Mouse (Mus musculus) limb, embryonic 14.5 days (tissue): ENCODE data around the gene Fam206a. TPM values are rescaled to one million over a fixed set of nuclear protein-coding genes. Genes with fewer than 3 reads are reported as not detected.

Experiments used
- ATAC-seq: fragments of 200-750 bp; cut with Nextera tagmentation; 2 replicates; pipeline ENCODE4 v1.8.0; 2017; ENCODE audit warnings: low read depth, moderate number of reproducible peaks, moderate TSS enrichment; ENCODE audit not compliant: low FRiP score
- DNase-seq: peaks from one replicate; pipeline ENCODE4 v3.0.0-alpha.2; 2015; ENCODE audit warnings: low spot score
- H3K27ac ChIP-seq: fragments of 300-500 bp; sonication (generic); replicated peaks from 2 replicates; pipeline ENCODE4 v1.5.1; 2014; ENCODE audit warnings: low read depth, mild to moderate bottlenecking, low read length, moderate library complexity, mixed read lengths
- H3K27me3 ChIP-seq: fragments of 300-500 bp; sonication (generic); 2 replicates; pipeline ENCODE4 v1.6.1; 2014; ENCODE audit warnings: low read length, mixed read lengths; ENCODE audit not compliant: control insufficient read depth, insufficient read depth
- H3K36me3 ChIP-seq: fragments of 300-500 bp; sonication (generic); 2 replicates; pipeline ENCODE4 v1.6.1; 2014; ENCODE audit warnings: mild to moderate bottlenecking, low read length, moderate library complexity, mixed read lengths; ENCODE audit not compliant: control insufficient read depth, insufficient read depth
- H3K4me1 ChIP-seq: fragments of 300-500 bp; sonication (generic); 2 replicates; pipeline ENCODE4 v1.6.1; 2014; ENCODE audit warnings: antibody characterized with exemption, low read length, mixed read lengths; ENCODE audit not compliant: control insufficient read depth, insufficient read depth
- H3K4me2 ChIP-seq: fragments of 300-500 bp; sonication (generic); replicated peaks from 2 replicates; pipeline ENCODE4 v1.6.1; 2014; ENCODE audit warnings: low read depth, mild to moderate bottlenecking, low read length, moderate library complexity; ENCODE audit not compliant: severe bottlenecking
- H3K4me3 ChIP-seq: fragments of 300-500 bp; sonication (generic); replicated peaks from 2 replicates; pipeline ENCODE4 v1.5.1; 2014; ENCODE audit warnings: low read length
- H3K9ac ChIP-seq: fragments of 300-500 bp; sonication (generic); 2 replicates; pipeline ENCODE4 v1.6.1; 2014; ENCODE audit warnings: mild to moderate bottlenecking, low read depth, low read length, moderate library complexity; ENCODE audit not compliant: severe bottlenecking
- H3K9me3 ChIP-seq: fragments of 300-500 bp; sonication (generic); 2 replicates; pipeline ENCODE4 v1.6.1; 2016; ENCODE audit warnings: low read length; ENCODE audit not compliant: control insufficient read depth
- POLR2A ChIP-seq: fragments of 200-500 bp; IDR thresholded peaks from 2 replicates; pipeline ENCODE4 v1.8.0; 2012; ENCODE audit warnings: inconsistent platforms, mild to moderate bottlenecking, moderate library complexity, borderline replicate concordance; ENCODE audit not compliant: insufficient read depth, insufficient read length; ENCODE audit errors: extremely low read depth
- WGBS: fragments of 180-500 bp; shearing (Covaris S2); extraction: QIAGEN DNeasy Blood & Tissue Kit; methylation state at CpG from one replicate; pipeline ENCODE4 v1.1.7; 2014; 5-methylcytosine and 5-hydroxymethylcytosine counted together
- polyA plus RNA-seq, 2 experiments: library from polyadenylated mRNA; depleted of rRNA in 1 of 2; stranded (reverse) in 1 of 2; unstranded in 1 of 2; fragments of >200 nt; fragmentation: Nextera tagmentation in 1 of 2; extraction: Ambion mirVana in 1 of 2; gene quantifications; 2 replicates each; pipeline versions ENCODE4 v1.2.1 to v1.2.3; 2012 to 2014

Gene Fam206a
- polyA plus RNA-seq, 2 experiments: 12.7 to 18.5 TPM

DNA sequence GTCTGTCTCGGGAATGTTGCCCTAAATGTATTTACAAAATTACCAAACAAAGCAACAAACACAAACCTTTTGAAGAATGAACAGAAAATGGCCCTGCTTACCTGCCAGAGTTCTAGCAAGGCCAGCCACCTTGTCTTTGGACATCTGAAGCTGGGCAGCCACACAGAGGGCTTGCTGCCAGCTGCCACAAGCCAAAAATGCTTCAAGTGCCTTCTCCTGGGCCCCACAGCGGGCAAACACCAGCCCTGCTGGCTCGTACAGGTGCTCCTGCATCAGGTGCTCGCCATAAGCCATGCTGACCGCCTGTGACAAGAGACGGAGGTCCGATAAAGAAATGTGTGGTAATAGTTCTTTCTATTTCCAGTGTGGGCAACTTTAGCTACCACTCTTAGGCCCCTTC, 33.2 kb upstream of the Fam206a start:
- Histone ChIP-seq H3K27ac (no peak overlapping the region), H3K4me3 (no peak overlapping the region), H3K27me3 (no peaks in the 10 kb centered on the region), H3K36me3 (peaks cover 96% of the 10 kb centered on the region), H3K4me2 (no peak overlapping the region), H3K4me1 (no peaks in the 10 kb centered on the region), H3K9me3 (no peaks in the 10 kb centered on the region), H3K9ac (no peak overlapping the region)
- TF ChIP-seq POLR2A: no peak
- DNase-seq: no peak
- ATAC-seq: no peak
- WGBS: 90% methylated on average over 7 of the region's 7 CpGs

- peaks cover 94% of the 10 kb centered on the region for H3K36me3 ChIP-seq
- H3K4me3 ChIP-seq: no peak overlapping the region
- no peak for ATAC-seq
- H3K27me3 ChIP-seq: no peaks in the 10 kb centered on the region
- H3K9ac ChIP-seq: no peak overlapping the region
- 83% methylated on average over 1 of the region's 1 CpGs for WGBS
- H3K4me1 ChIP-seq: no peaks in the 10 kb centered on the region
- no peak overlapping the region for H3K4me2 ChIP-seq
- H3K9me3 ChIP-seq: no peaks in the 10 kb centered on the region
- DNase-seq: no peak
- no peak overlapping the region for H3K27ac ChIP-seq
- no peak for TF ChIP-seq POLR2A
These were observed 31.1 kb upstream of the Fam206a start for GRCm38 (mm10) chr4:56771065-56771464.

DNA sequence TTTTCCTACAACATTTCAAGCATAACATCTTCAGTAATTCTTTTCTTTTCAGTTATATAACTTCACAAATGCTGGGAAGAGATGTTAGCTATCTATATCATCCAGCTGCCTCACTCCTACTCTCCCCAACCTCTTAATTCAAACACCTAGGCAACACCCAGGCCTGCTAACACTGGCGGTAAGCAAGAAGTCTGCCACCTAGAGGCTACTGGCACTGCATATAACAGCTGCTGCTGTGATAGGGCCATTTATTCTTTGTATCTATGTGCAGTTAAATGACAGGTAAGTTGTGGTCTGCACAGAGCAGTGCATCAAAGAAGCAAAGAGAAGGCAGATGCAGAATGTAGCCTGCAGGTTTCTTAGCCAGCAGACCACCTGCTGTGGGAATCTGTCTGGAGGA, 10.8 kb upstream of the Fam206a start:
- no peaks in the 10 kb centered on the region for H3K9me3 ChIP-seq
- 47% methylated on average over 1 of the region's 1 CpGs for WGBS
- H3K27me3 ChIP-seq: no peaks in the 10 kb centered on the region
- peak; percentile 9 for DNase-seq
- H3K4me3 ChIP-seq: no peak overlapping the region
- H3K36me3 ChIP-seq: peaks cover 88% of the 10 kb centered on the region
- H3K4me1 ChIP-seq: no peaks in the 10 kb centered on the region
- no peak for TF ChIP-seq POLR2A
- ATAC-seq: no peak
- no peak overlapping the region for H3K9ac ChIP-seq
- H3K27ac ChIP-seq: no peak overlapping the region
- no peak overlapping the region for H3K4me2 ChIP-seq

DNA sequence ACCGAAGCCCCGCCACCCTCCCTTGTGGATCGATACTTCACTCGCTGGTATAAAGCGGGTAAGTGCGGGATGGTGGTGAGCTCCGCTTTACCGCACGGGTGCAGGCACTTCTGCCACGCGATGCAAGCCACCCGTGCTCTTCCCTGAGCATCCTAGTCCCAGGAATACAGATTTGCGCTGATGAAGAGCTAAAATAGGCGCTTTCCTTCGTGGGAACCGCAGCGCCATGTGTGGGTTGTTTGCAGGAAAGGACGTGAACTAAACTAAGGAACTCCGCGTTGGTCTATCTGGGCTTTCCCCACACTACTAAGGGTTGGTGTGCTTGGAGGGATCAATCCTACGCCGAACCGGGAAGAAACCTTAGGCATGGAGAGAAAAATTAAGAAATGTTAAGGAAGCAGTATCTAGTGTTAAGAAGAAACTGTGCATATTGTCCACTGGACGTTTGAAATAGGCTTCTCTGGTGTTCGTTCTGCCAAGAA, 565 bp downstream of the Fam206a start:
- Histone ChIP-seq H3K9ac (peak overlapping the region; percentile 85), H3K4me2 (peak overlapping the region; percentile 68), H3K27me3 (no peaks in the 10 kb centered on the region), H3K4me3 (peak overlapping the region; percentile 84), H3K4me1 (peaks cover 5% of the 10 kb centered on the region; the same call in 1 of the 2 replicates), H3K9me3 (no peaks in the 10 kb centered on the region), H3K36me3 (peaks cover 54% of the 10 kb centered on the region), H3K27ac (peak overlapping the region; percentile 69)
- DNase-seq: no peak
- 2% methylated on average over 25 of the region's 25 CpGs for whole genome bisulfite sequencing
- no peak for TF ChIP-seq POLR2A
- 0 out of 2 replicates have a peak, but pooled peaks have one; percentile 14 for ATAC-seq

DNA sequence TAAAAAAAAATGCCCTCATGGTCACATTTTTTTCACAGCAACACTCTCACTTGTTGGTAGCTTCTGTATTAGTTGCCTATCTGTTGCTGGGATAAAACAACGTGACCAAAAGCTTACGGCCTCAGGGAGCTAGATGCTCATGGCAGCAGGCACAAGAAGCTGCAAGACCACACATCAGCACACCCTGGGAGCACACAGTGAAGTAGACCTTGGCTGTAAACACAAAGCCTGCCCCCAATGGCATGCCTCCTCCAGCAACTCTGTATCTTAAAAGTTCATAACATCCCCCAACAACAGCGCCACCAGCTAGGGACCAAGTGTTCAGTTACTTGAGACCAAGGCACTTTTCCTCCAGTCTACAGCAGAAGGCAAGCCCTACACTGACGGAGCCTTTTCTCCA, 6.9 kb downstream of the Fam206a start:
- no peak for DNase-seq
- WGBS: 75% methylated on average over 4 of the region's 4 CpGs
- TF ChIP-seq POLR2A: no peak

GRCm38 (mm10) chr4:56811642-56812041, 9.5 kb downstream of the Fam206a start:
- H3K27me3 ChIP-seq: no peaks in the 10 kb centered on the region
- no peak for TF ChIP-seq POLR2A
- no peaks in the 10 kb centered on the region for H3K9me3 ChIP-seq
- no peak for DNase-seq
- H3K27ac ChIP-seq: no peak overlapping the region
- WGBS: 61% methylated on average over 3 of the region's 3 CpGs
- H3K4me2 ChIP-seq: no peak overlapping the region
- no peak overlapping the region for H3K4me3 ChIP-seq
- ATAC-seq: no peak
- H3K4me1 ChIP-seq: no peaks in the 10 kb centered on the region
- peaks cover 28% of the 10 kb centered on the region for H3K36me3 ChIP-seq
- no peak overlapping the region for H3K9ac ChIP-seq

More for the DNA sequence above, 6.9 kb downstream of the Fam206a start:
- no peak overlapping the region for H3K4me2 ChIP-seq
- no peak for ATAC-seq
- peaks cover 49% of the 10 kb centered on the region for H3K36me3 ChIP-seq
- H3K27me3 ChIP-seq: no peaks in the 10 kb centered on the region
- H3K27ac ChIP-seq: no peak overlapping the region
- no peak overlapping the region for H3K4me3 ChIP-seq
- H3K9ac ChIP-seq: no peak overlapping the region
- no peaks in the 10 kb centered on the region for H3K9me3 ChIP-seq
- no peaks in the 10 kb centered on the region for H3K4me1 ChIP-seq
